Mouse (Mus musculus) CH12.LX (cell line): ENCODE results near the gene Zbtb48. TPM values are rescaled to one million over a fixed set of nuclear protein-coding genes. Genes with fewer than 3 reads are reported as not detected.
A peak's percentile ranks its signal among the peaks of the same experiment; 100 is the strongest.

ENCODE experiments used
- DNase-seq: peaks from one replicate; pipeline ENCODE4 v3.0.0-alpha.2; 2013; ENCODE audit errors: extremely low read depth
- H3K27ac ChIP-seq: 2 replicates; pipeline ENCODE4 v1.5.1; 2012; ENCODE audit warnings: low read depth, mild to moderate bottlenecking, control low read depth, moderate library complexity; ENCODE audit not compliant: insufficient read depth
- H3K27me3 ChIP-seq: replicated peaks from 2 replicates; pipeline ENCODE3; 2012; ENCODE audit warnings: inconsistent platforms
- H3K36me3 ChIP-seq, 2 experiments: replicated peaks in 1 of 2; 2 replicates each; pipeline versions ENCODE3 to v1.6.1; 2012; ENCODE audit warnings: inconsistent platforms in 1 of 2, low read length in 1 of 2, mild to moderate bottlenecking in 1 of 2, mixed read lengths in 1 of 2, moderate library complexity in 1 of 2; ENCODE audit not compliant: control insufficient read depth in 1 of 2, insufficient read depth in 1 of 2
- H3K4me1 ChIP-seq, 2 experiments: 2 replicates each; pipeline ENCODE4 v1.6.1; 2012; ENCODE audit warnings: inconsistent platforms in 1 of 2, moderate library complexity in 1 of 2; ENCODE audit not compliant: insufficient read depth in 2 of 2, control insufficient read depth in 1 of 2
- H3K4me2 ChIP-seq: 2 replicates; pipeline ENCODE4 v1.6.1; 2012; ENCODE audit warnings: low read depth, mild to moderate bottlenecking, control low read depth; ENCODE audit not compliant: poor library complexity, insufficient read depth, severe bottlenecking
- H3K4me3 ChIP-seq, 3 experiments: fragments of 150-350 bp in 1 of 3; sonication (generic) in 1 of 3; replicated peaks in 1 of 3; 2 replicates each; pipeline versions ENCODE3 to v1.5.1; 2011 to 2012; ENCODE audit warnings: low read depth in 2 of 3, low read length in 2 of 3, mild to moderate bottlenecking in 2 of 3, moderate library complexity in 2 of 3, control low read depth in 1 of 3, improper control_type of control experiment in 1 of 3, inconsistent platforms in 1 of 3, mixed read lengths in 1 of 3; ENCODE audit not compliant: poor library complexity in 1 of 3
- H3K79me2 ChIP-seq: replicated peaks from 2 replicates; pipeline ENCODE4 v1.6.1; 2012; ENCODE audit warnings: mild to moderate bottlenecking, moderate library complexity; ENCODE audit not compliant: control insufficient read depth, poor library complexity, insufficient read depth, severe bottlenecking; ENCODE audit errors: extremely low read depth
- H3K9ac ChIP-seq: 2 replicates; pipeline ENCODE4 v1.6.1; 2012; ENCODE audit warnings: low read depth, mild to moderate bottlenecking, control low read depth, moderate library complexity; ENCODE audit not compliant: insufficient read depth
- H3K9me3 ChIP-seq: replicated peaks from 2 replicates; pipeline ENCODE3; 2012; ENCODE audit warnings: low read length, inconsistent platforms, mixed read lengths
- BHLHE40 ChIP-seq: IDR thresholded peaks from 2 replicates; pipeline ENCODE4 v1.6.1; 2011; ENCODE audit warnings: mild to moderate bottlenecking, low read depth, low read length, improper control_type of control experiment
- CHD2 ChIP-seq: IDR thresholded peaks from 2 replicates; pipeline ENCODE4 v1.6.1; 2011; ENCODE audit warnings: low read length, improper control_type of control experiment
- ELF1 ChIP-seq: IDR thresholded peaks from 2 replicates; pipeline ENCODE4 v1.6.1; 2014; ENCODE audit warnings: low read depth, mild to moderate bottlenecking, inconsistent platforms, low read length, improper control_type of control experiment
- GABPA ChIP-seq: IDR thresholded peaks from 2 replicates; pipeline ENCODE4 v1.6.1; 2012; ENCODE audit warnings: low read depth, low read length, improper control_type of control experiment, inconsistent platforms; ENCODE audit not compliant: insufficient replicate concordance
- IRF4 ChIP-seq: IDR thresholded peaks from 2 replicates; pipeline ENCODE4 v1.6.1; 2014; ENCODE audit warnings: low read depth, mild to moderate bottlenecking, inconsistent platforms, low read length, improper control_type of control experiment
- JUN ChIP-seq: IDR thresholded peaks from 2 replicates; pipeline ENCODE4 v1.6.1; 2011; ENCODE audit warnings: low read depth, mild to moderate bottlenecking, low read length, improper control_type of control experiment, moderate library complexity; ENCODE audit not compliant: insufficient read depth
- MAX ChIP-seq: IDR thresholded peaks from 2 replicates; pipeline ENCODE4 v1.6.1; 2011; ENCODE audit warnings: low read length, improper control_type of control experiment
- MYC ChIP-seq: IDR thresholded peaks from 2 replicates; pipeline ENCODE4 v1.6.1; 2011; ENCODE audit warnings: low read depth, mild to moderate bottlenecking, improper control_type of control experiment, low read length
- NRF1 ChIP-seq: IDR thresholded peaks from 2 replicates; pipeline ENCODE4 v1.6.1; 2014; ENCODE audit warnings: low read depth, mild to moderate bottlenecking, inconsistent platforms, low read length, improper control_type of control experiment, moderate library complexity
- PAX5 ChIP-seq: IDR thresholded peaks from 2 replicates; pipeline ENCODE4 v1.6.1; 2012; ENCODE audit warnings: low read length, inconsistent platforms, mixed read lengths
- TBP ChIP-seq: conservative IDR thresholded peaks from 2 replicates; pipeline ENCODE4 v1.6.1; 2011; ENCODE audit warnings: low read depth, low read length, improper control_type of control experiment
- ZC3H11A ChIP-seq: IDR thresholded peaks from 2 replicates; pipeline ENCODE4 v1.6.1; 2012; ENCODE audit warnings: low read depth, mild to moderate bottlenecking, inconsistent platforms, low read length, improper control_type of control experiment
- ZKSCAN1 ChIP-seq: IDR thresholded peaks from 2 replicates; pipeline ENCODE4 v1.6.1; 2012; ENCODE audit warnings: low read depth, inconsistent platforms, low read length, improper control_type of control experiment, borderline replicate concordance
- ZNF384 ChIP-seq: IDR thresholded peaks from 2 replicates; pipeline ENCODE4 v1.6.1; 2012; ENCODE audit warnings: low read depth, low read length, improper control_type of control experiment, inconsistent platforms
- dilution Hi-C: fragments of 300-500 bp; cut with MboI; formaldehyde crosslinking; loops from 2 replicates; pipeline ENCODE4 v1.14.3; 2020; ENCODE audit warnings: low sequenced_read_pairs; ENCODE audit not compliant: extremely low pct_unique_long_range_greater_than_20kb, extremely low pct_ligation_motif_present
- in situ Hi-C: fragments of 300-500 bp; cut with MboI; formaldehyde crosslinking; loops from 3 replicates; pipeline ENCODE4 v1.14.3; 2019; ENCODE audit warnings: low sequenced_read_pairs, low pct_ligation_motif_present, low pct_unique_long_range_greater_than_20kb, mixed read lengths
- polyA plus RNA-seq: library from polyadenylated mRNA; unstranded; fragments of >175 nt; gene quantifications from 2 replicates; pipeline ENCODE4 v1.2.1, GENCODE M21; 2012; ENCODE audit warnings: low read depth; ENCODE audit not compliant: insufficient read length
- total RNA-seq, 2 experiments: library from RNA; depleted of rRNA; stranded (reverse); fragments of 300-350 nt in 1 of 2; fragments of >200 nt in 1 of 2; gene quantifications; 2 replicates each; pipeline ENCODE4 v1.2.3; 2012 to 2014

The Zbtb48 gene
- total and polyA plus RNA-seq, 3 experiments: 7.4 to 13.6 (median 10.5) TPM

- TF ChIP-seq BHLHE40: no peak
- TF ChIP-seq ELF1: no peak
- TF ChIP-seq GABPA: no peak
- no peak for TF ChIP-seq ZC3H11A
- TF ChIP-seq MYC: peak; percentile 45; the same call in 1 of the 2 replicates
- TF ChIP-seq MAX: no peak
- TF ChIP-seq TBP: 0 out of 2 replicates have a peak, but pooled peaks have one; percentile 42
- TF ChIP-seq ZKSCAN1: no peak
- TF ChIP-seq ZNF384: no peak
- no peak for TF ChIP-seq CHD2
Observed at GRCm38 (mm10) chr4:152029087-152029486, 1.6 kb upstream of the Zbtb48 start (continued).

GRCm38 (mm10) chr4:152028456-152028855, 985 bp upstream of the Zbtb48 start:
- H3K79me2 ChIP-seq: peaks cover 21% of the 10 kb centered on the region
- DNase-seq: no peak
- peaks cover 3% of the 10 kb centered on the region for H3K27me3 ChIP-seq
- peaks cover 20 to 36% of the 10 kb centered on the region in 2 experiments for H3K4me1 ChIP-seq
- H3K4me3 ChIP-seq: peak overlapping the region in 1 of 3 experiments; percentile 63
- peak overlapping the region; percentile 67 for H3K4me2 ChIP-seq
- no peak overlapping the region for H3K9ac ChIP-seq
- in situ Hi-C loops (no loop called here), dilution Hi-C loops (no loop called here)
- H3K9me3 ChIP-seq: no peaks in the 10 kb centered on the region
- H3K27ac ChIP-seq: no peak overlapping the region
- no peak for TF ChIP-seq PAX5
- peaks cover 9 to 30% of the 10 kb centered on the region in 2 experiments for H3K36me3 ChIP-seq

GRCm38 (mm10) chr4:152026751-152027508, 541 bp downstream of the Zbtb48 start:
- H3K4me2 ChIP-seq: peak overlapping the region; percentile 77
- H3K27ac ChIP-seq: peak overlapping the region; percentile 26; the same call in 1 of the 2 replicates
- 0 out of 2 replicates have a peak, but pooled peaks have one; percentile 4 for TF ChIP-seq IRF4
- TF ChIP-seq JUN: no peak
- peak; percentile 73 for TF ChIP-seq NRF1
- TF ChIP-seq CHD2: peak; percentile 21
- in situ Hi-C loops: no loop called here
- peak; percentile 23 for DNase-seq
- dilution Hi-C loops: no loop called here
- H3K36me3 ChIP-seq: peaks cover 24 to 46% of the 10 kb centered on the region in 2 experiments
- peaks cover 20 to 36% of the 10 kb centered on the region in 2 experiments for H3K4me1 ChIP-seq
- H3K27me3 ChIP-seq: peaks cover 3% of the 10 kb centered on the region
- no peaks in the 10 kb centered on the region for H3K9me3 ChIP-seq
- H3K9ac ChIP-seq: peak overlapping the region; percentile 65
- H3K4me3 ChIP-seq: peak overlapping the region; percentile 75 to 87 (median 80)
- H3K79me2 ChIP-seq: peaks cover 21% of the 10 kb centered on the region
